Mouse (Mus musculus) heart, embryonic 15.5 days (tissue): ENCODE data around the gene Zzz3. TPM values are rescaled to one million over a fixed set of nuclear protein-coding genes. Genes with fewer than 3 reads are reported as not detected.

Experiments used
- ATAC-seq: fragments of 200-750 bp; cut with Nextera tagmentation; replicated peaks from 2 replicates; pipeline ENCODE4 v1.8.0; 2017; ENCODE audit warnings: low read depth, moderate TSS enrichment; ENCODE audit not compliant: insufficient number of reproducible peaks, insufficient read depth, low FRiP score
- H3K27ac ChIP-seq: fragments of 300-500 bp; sonication (generic); 2 replicates; pipeline ENCODE4 v1.5.1; 2015; ENCODE audit warnings: mild to moderate bottlenecking, inconsistent platforms
- H3K27me3 ChIP-seq: fragments of 300-500 bp; sonication (generic); 2 replicates; pipeline ENCODE4 v1.6.1; 2015; ENCODE audit warnings: inconsistent platforms
- H3K36me3 ChIP-seq: fragments of 300-500 bp; sonication (generic); 2 replicates; pipeline ENCODE4 v1.6.1; 2015; ENCODE audit warnings: mild to moderate bottlenecking, inconsistent platforms
- H3K4me1 ChIP-seq: fragments of 300-500 bp; sonication (generic); replicated peaks from 2 replicates; pipeline ENCODE4 v1.6.1; 2015; ENCODE audit warnings: inconsistent platforms
- H3K4me2 ChIP-seq: fragments of 300-500 bp; sonication (generic); 2 replicates; pipeline ENCODE4 v1.6.1; 2015; ENCODE audit warnings: inconsistent platforms, mild to moderate bottlenecking, moderate library complexity
- H3K4me3 ChIP-seq: fragments of 300-500 bp; sonication (generic); 2 replicates; pipeline ENCODE4 v1.5.1; 2015; ENCODE audit warnings: mild to moderate bottlenecking, inconsistent platforms
- H3K9ac ChIP-seq: fragments of 300-500 bp; sonication (generic); 2 replicates; pipeline ENCODE4 v1.6.1; 2015; ENCODE audit warnings: mild to moderate bottlenecking, inconsistent platforms
- H3K9me3 ChIP-seq: fragments of 300-500 bp; sonication (generic); replicated peaks from 2 replicates; pipeline ENCODE4 v1.6.1; 2016; ENCODE audit warnings: inconsistent platforms
- WGBS: fragments of 180-500 bp; shearing (Covaris S2); methylation state at CpG from one replicate; pipeline ENCODE4 v1.1.7; 2015; ENCODE audit warnings: mixed read lengths; 5-methylcytosine and 5-hydroxymethylcytosine counted together
- polyA plus RNA-seq: library from polyadenylated mRNA; unstranded; fragments of >200 nt; fragmentation: Nextera tagmentation; extraction: Ambion mirVana; gene quantifications from 2 replicates; pipeline ENCODE4 v1.2.1, GENCODE M21; 2015

Gene Zzz3
- polyA plus RNA-seq, 1 experiment from 2014 or later = 22.7 TPM

DNA sequence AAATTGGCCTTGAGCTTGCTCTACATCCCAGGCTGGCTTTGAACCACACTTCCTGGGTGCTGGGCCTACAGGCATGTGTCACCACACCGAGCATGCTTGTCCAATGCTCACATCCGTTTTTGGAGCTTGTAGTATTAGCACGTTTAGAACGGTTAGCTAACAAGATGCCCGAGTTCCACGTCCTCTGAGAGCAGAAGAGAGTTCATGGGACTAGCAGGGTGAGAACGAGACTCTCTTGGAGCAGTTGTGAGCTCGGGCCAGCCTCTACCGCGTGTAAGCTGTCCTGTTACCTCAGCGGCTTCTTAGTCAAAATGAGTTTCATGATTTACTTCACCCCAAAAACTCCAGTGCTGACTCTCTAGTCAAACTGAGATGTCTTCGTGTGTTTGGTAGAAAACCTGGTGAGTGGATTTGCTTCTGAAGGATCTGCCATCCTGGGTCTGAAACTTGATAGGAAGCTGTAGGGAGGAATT is 73.3 kb downstream of the Zzz3 start:
- Histone ChIP-seq H3K27ac (0 out of 2 replicates have a peak overlapping the region, but pooled peaks have one; percentile 3), H3K9ac (no peak overlapping the region), H3K9me3 (no peaks in the 10 kb centered on the region), H3K27me3 (no peaks in the 10 kb centered on the region), H3K4me3 (no peak overlapping the region), H3K36me3 (no peaks in the 10 kb centered on the region), H3K4me1 (peaks cover 30% of the 10 kb centered on the region), H3K4me2 (no peak overlapping the region)
- no peak for ATAC-seq
- 78% methylated on average over 12 of the region's 12 CpGs for WGBS

DNA sequence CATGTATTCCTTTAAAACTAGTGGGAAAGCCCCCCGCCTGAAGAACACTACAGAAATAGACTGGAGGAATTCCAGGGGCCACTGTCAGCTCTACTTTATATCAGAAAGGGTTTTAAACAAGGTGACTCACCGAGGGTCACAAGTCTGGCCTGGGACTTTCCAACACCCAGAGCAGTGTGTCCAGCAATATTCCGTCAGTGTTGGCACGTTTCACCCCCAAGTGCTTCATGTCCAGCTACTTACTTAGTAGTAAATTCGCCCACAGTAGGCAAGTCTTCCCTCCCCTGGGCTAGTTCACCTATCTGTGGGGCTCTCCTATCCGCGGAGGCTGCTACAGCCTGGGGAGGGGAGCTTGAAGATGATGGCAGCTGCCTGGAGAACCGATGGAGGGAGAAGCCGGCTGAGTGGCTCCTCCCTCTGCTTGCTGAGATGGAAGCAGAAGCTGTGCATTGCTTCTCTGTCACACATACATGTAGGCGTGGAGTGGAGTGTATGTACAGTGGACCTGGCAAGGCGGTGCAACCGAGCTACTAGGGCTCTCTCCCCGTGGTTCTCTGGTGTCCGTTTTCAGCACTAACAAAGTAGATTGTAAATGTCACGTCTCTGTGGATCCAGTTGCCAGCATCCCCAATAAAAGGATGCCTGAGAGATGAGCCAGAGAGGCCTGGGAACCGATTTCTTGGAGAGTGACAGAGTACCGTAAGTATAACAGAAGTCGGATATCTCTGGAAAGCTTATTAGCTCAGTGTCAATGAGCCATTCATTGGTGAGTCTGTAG is 74.3 kb downstream of the Zzz3 start:
- H3K27ac ChIP-seq = peak overlapping the region; percentile 23

GRCm38 (mm10) chr3:152470347-152470746 is 75.1 kb downstream of the Zzz3 start:
- Histone ChIP-seq H3K9ac (no peak overlapping the region), H3K4me3 (no peak overlapping the region), H3K27ac (no peak overlapping the region), H3K4me2 (no peak overlapping the region), H3K36me3 (no peaks in the 10 kb centered on the region), H3K9me3 (no peaks in the 10 kb centered on the region), H3K27me3 (no peaks in the 10 kb centered on the region), H3K4me1 (peaks cover 37% of the 10 kb centered on the region)
- ATAC-seq = no peak
- WGBS = 73% methylated on average over 10 of the region's 10 CpGs

More for the DNA sequence above, 74.3 kb downstream of the Zzz3 start:
- H3K9ac ChIP-seq = no peak overlapping the region
- peak overlapping the region; percentile 26 for H3K4me2 ChIP-seq
- H3K36me3 ChIP-seq = no peaks in the 10 kb centered on the region
- 48% methylated on average over 18 of the region's 18 CpGs for WGBS
- ATAC-seq = no peak; the same call in 1 of the 2 replicates
- no peaks in the 10 kb centered on the region for H3K9me3 ChIP-seq
- peaks cover 35% of the 10 kb centered on the region for H3K4me1 ChIP-seq
- H3K4me3 ChIP-seq = no peak overlapping the region
- no peaks in the 10 kb centered on the region for H3K27me3 ChIP-seq

GRCm38 (mm10) chr3:152472676-152473075 is 77.4 kb downstream of the Zzz3 start:
- 72% methylated on average over 16 of the region's 16 CpGs for whole genome bisulfite sequencing
- no peak overlapping the region for H3K9ac ChIP-seq
- H3K4me2 ChIP-seq = no peak overlapping the region
- H3K4me3 ChIP-seq = no peak overlapping the region
- no peaks in the 10 kb centered on the region for H3K27me3 ChIP-seq
- peaks cover 23% of the 10 kb centered on the region for H3K4me1 ChIP-seq
- no peaks in the 10 kb centered on the region for H3K36me3 ChIP-seq
- no peak overlapping the region for H3K27ac ChIP-seq
- no peaks in the 10 kb centered on the region for H3K9me3 ChIP-seq
- no peak for ATAC-seq

GRCm38 (mm10) chr3:152474582-152475277 is 79.5 kb downstream of the Zzz3 start:
- Histone ChIP-seq H3K4me1 (peaks cover 17% of the 10 kb centered on the region), H3K4me2 (0 out of 2 replicates have a peak overlapping the region, but pooled peaks have one; percentile 6), H3K36me3 (no peaks in the 10 kb centered on the region), H3K9me3 (no peaks in the 10 kb centered on the region), H3K27ac (no peak overlapping the region), H3K4me3 (no peak overlapping the region), H3K27me3 (no peaks in the 10 kb centered on the region), H3K9ac (no peak overlapping the region)
- WGBS = 50% methylated on average over 15 of the region's 15 CpGs
- no peak for ATAC-seq

- H3K9me3 ChIP-seq = no peaks in the 10 kb centered on the region
- no peaks in the 10 kb centered on the region for H3K36me3 ChIP-seq
- peaks cover 16% of the 10 kb centered on the region for H3K4me1 ChIP-seq
- H3K27me3 ChIP-seq = no peaks in the 10 kb centered on the region
- H3K4me3 ChIP-seq = no peak overlapping the region
- no peak overlapping the region for H3K27ac ChIP-seq
- 79% methylated on average over 1 of the region's 1 CpGs for WGBS
- no peak overlapping the region for H3K4me2 ChIP-seq
- no peak overlapping the region for H3K9ac ChIP-seq
- ATAC-seq = no peak
Observed at GRCm38 (mm10) chr3:152475278-152475669, 80.0 kb downstream of the Zzz3 start.

DNA sequence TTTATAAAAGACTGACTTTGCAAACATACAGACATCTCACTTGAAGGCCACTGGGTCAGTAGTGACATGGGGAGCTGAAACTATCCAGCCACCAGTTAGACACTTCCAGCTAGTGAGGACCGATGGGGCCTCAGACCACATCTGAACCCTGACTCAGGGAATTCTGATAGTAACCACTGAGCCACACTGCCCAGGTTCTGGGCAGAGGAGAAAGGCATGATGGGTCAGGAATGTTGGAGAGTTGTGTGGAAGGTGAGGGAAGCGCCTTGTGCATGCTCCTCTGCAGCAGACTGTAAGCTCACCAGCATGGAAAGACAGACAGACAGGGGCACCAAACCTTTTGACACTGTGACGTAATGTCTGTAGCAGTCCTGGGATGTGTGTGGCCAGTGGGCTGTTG is 80.6 kb downstream of the Zzz3 start:
- WGBS = 83% methylated on average over 3 of the region's 3 CpGs
- Histone ChIP-seq H3K9ac (no peak overlapping the region), H3K27ac (no peak overlapping the region), H3K4me1 (peaks cover 16% of the 10 kb centered on the region), H3K27me3 (no peaks in the 10 kb centered on the region), H3K4me3 (no peak overlapping the region), H3K4me2 (no peak overlapping the region), H3K9me3 (no peaks in the 10 kb centered on the region), H3K36me3 (no peaks in the 10 kb centered on the region)
- ATAC-seq = no peak

- Histone ChIP-seq H3K27me3 (no peaks in the 10 kb centered on the region), H3K4me1 (peaks cover 16% of the 10 kb centered on the region), H3K27ac (peak overlapping the region; percentile 74), H3K9me3 (no peaks in the 10 kb centered on the region), H3K9ac (peak overlapping the region; percentile 65), H3K4me2 (peak overlapping the region; percentile 90), H3K36me3 (no peaks in the 10 kb centered on the region), H3K4me3 (peak overlapping the region; percentile 57)
- WGBS = 3% methylated on average over 23 of the region's 23 CpGs
- ATAC-seq = peak; percentile 77
Observed at GRCm38 (mm10) chr3:152477796-152478527, 82.7 kb downstream of the Zzz3 start.

DNA sequence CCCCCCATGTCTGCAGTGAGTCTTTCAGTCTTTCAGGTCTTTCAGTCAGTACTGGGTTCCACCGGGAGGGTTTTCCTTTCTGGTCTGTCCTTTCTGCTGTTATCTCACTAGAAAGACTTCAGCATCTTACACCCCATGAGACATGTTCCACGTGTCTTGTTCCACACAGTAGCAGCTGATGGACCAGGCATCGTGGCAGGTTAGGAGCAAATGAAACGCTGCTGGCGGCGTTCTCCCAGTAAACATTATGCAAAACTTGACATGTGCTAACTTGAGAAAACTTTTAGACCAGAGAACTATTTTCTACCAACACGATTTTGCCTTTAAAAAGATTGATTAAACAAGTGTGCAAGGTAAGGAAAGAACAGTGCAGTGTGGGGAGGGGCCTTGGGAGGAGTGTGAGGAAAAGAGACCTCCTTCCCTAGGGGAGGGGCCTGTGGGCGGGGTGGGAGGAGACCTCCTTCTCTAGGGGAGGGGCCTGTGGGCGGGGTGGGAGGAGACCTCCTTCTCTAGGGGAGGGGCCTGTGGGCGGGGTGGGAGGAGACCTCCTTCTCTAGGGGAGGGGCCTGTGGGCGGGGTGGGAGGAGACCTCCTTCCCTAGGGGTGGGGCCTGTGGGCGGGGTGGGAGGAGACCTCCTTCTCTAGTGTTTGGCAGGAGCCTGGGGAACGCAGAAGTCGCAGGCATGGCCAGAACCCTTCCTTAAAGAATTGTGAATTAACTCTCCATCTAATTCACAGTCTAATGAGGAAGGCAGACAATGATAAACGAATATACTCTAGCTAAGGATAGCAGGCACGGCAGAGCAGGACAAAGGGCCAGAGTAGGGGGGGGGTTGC is 83.5 kb downstream of the Zzz3 start:
- H3K36me3 ChIP-seq = no peaks in the 10 kb centered on the region
- H3K27ac ChIP-seq = peak overlapping the region; percentile 74; the same call in 1 of the 2 replicates
- H3K4me1 ChIP-seq = peaks cover 19% of the 10 kb centered on the region
- H3K4me2 ChIP-seq = peak overlapping the region; percentile 90
- peak overlapping the region; percentile 57 for H3K4me3 ChIP-seq
- H3K9me3 ChIP-seq = no peaks in the 10 kb centered on the region
- peak; percentile 68 for ATAC-seq
- H3K27me3 ChIP-seq = no peaks in the 10 kb centered on the region
- WGBS = 6% methylated on average over 14 of the region's 16 CpGs
- H3K9ac ChIP-seq = peak overlapping the region; percentile 65

GRCm38 (mm10) chr3:152480336-152480735 is 85.1 kb downstream of the Zzz3 start:
- Histone ChIP-seq H3K27me3 (no peaks in the 10 kb centered on the region), H3K36me3 (no peaks in the 10 kb centered on the region), H3K9me3 (no peaks in the 10 kb centered on the region), H3K4me1 (peaks cover 21% of the 10 kb centered on the region), H3K4me2 (no peak overlapping the region), H3K9ac (no peak overlapping the region), H3K27ac (no peak overlapping the region), H3K4me3 (no peak overlapping the region)
- ATAC-seq = no peak
- 93% methylated on average over 6 of the region's 6 CpGs for WGBS
